Mouse (Mus musculus): ENCODE results near the gene Ywhag.

DNA sequence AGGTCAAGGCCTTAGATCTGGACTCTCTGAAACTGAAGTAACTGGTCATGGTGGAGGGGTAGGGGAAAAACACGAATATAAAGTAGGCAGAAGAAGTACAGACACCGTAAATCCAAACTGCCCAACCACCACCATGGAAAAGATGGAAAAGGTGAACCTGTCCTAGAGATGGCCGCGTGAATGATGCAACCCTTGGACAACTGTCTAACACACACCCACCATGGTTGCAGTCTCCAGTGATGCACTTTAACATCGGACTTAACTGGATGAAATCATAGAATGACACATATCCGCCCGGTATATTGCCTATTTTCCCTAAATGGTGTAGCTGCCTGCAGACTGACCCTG is 734 bp upstream of the Ywhag start:
- no peak for TF ChIP-seq POLR2A (IDR thresholded peaks at IDR 0.05; ENCODE audit: borderline replicate concordance, extremely low read depth, insufficient read depth, insufficient read length, poor library complexity, severe bottlenecking)
- no peak for TF ChIP-seq CTCF (IDR thresholded peaks at IDR 0.05; ENCODE audit: borderline replicate concordance, extremely low read depth, insufficient read depth, insufficient read length)

All from brain, embryonic 14.5 days (tissue).